Mouse (Mus musculus) bone marrow, adult 2 months (tissue): ENCODE data around the gene Tmem208.

ENCODE experiments used
- CTCF ChIP-seq: fragments of 200-500 bp; IDR thresholded peaks from 2 replicates; pipeline ENCODE4 v1.5.1; 2011; ENCODE audit warnings: low read length, control low read depth; ENCODE audit not compliant: control insufficient read depth, insufficient read depth
- POLR2A ChIP-seq: fragments of 200-500 bp; IDR thresholded peaks from 2 replicates; pipeline ENCODE4 v1.6.1; 2011; ENCODE audit warnings: low read depth, mild to moderate bottlenecking, control low read depth, low read length, borderline replicate concordance; ENCODE audit not compliant: control insufficient read depth

GRCm38 (mm10) chr8:105303396-105303795 is 22.8 kb upstream of the Tmem208 start:
- TF ChIP-seq POLR2A (no peak), CTCF (no peak)
